Mouse (Mus musculus) central nervous system, embryonic 14 days (tissue): ENCODE measurements around the gene Zic5. TPM values are rescaled to one million over a fixed set of nuclear protein-coding genes. Genes with fewer than 3 reads are reported as not detected.

ENCODE experiments used
- polyA plus RNA-seq: library from polyadenylated mRNA; depleted of rRNA; stranded (reverse); fragments of >200 nt; gene quantifications from 2 replicates; pipeline ENCODE4 v1.2.3, GENCODE M21; 2012; rRNA removed

Zic5 gene
- polyA plus RNA-seq, result 10.6 and 13.5 TPM in 2 replicates

DNA sequence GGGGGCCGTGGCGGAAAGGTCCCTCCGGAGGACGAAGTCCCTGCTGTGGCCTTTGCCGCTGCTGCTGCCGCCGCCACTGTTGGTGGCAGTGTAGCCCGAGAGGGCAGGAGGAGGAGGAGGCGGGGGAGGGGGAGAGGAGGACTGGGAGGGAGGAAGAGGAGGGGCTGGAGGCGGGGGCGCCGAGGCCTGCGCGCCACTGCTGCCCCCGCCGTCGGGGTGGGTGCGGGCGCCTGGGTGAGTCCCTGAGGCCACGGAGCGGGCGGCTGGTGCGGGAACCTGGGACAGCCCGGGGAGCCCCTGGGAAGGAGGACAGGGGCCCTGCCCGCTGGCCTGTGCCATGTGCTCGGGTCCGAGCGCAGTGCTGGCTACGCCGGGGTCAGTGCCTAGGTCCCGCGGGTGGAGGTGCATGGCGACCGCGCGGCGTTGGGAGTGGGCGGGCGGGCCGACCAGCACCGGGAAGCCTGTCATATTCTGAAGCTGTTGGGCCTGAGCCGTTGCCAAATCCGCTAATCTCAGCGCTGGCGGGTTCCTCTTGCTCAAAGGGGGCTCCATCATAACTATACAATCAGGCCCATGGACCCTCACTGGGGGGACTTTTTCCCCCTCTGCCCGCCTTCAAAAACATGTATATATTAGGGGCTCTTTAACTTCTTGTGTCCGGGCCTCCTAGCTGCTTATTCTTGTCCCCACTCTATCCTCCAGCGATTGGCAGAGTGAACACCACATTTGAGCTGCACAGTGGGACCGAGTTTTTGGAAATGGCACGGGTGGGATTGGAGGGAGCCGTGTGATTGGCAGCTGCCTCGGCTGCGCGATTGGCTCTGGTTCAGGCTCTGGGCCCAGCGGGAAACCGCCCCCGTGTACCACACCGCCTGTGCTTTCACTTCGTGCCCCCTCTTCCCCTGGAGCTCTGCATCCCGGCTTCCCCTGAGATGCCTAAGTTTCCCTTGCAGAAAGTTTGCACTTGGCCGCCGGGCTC lies at the start of gene Zic5:
Gene Zic5, minus strand, starts transcription at position 915 of the 979 bp plus-strand sequence.

DNA sequence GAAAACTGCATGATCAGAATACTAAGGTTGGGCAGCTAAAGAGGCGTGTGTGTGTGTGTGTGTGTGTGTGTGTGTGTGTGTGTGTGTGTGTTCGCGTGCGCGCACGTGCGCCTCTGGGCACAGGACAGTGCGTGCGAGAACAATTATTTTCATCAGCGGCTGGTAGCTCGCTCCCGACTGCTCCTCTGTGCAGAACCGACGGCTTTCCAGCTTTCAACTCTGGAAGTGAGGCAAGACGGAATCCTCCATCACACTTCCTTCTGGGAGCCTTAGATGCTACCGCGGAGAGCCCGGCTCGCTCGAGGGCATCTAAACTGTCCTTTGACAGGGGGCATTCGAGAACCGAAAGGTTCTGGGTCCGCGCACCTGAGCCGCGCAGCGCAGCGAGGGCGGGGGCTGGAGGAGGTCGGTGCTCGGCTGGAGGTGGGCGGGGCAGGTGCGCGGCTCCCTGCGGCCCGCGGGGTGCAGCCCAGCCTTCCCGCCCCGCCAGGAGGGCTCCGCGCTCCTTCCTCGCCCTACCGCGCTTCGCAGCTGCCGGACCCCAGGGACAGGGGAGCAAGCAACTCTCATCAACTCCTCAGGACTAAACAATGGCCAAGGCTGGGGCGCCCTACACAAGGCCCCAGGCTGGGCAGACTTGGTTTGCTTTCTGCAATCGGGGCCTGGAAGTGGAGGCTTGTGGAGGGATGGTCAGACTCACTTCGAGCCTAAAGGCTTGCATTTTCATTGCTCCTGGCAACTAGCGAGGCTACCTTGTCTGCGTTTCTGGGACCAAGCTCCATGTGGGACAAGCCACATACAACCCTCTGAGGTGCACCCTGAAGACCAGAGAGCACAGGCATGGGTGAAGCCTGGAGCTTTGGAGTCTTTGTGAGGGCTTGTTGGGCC lies 25.2 kb upstream of the Zic5 start, which contains the start of gene Gm10837:
Gene Gm10837, plus strand, starts transcription at position 146 of the 888 bp plus-strand sequence.

DNA sequence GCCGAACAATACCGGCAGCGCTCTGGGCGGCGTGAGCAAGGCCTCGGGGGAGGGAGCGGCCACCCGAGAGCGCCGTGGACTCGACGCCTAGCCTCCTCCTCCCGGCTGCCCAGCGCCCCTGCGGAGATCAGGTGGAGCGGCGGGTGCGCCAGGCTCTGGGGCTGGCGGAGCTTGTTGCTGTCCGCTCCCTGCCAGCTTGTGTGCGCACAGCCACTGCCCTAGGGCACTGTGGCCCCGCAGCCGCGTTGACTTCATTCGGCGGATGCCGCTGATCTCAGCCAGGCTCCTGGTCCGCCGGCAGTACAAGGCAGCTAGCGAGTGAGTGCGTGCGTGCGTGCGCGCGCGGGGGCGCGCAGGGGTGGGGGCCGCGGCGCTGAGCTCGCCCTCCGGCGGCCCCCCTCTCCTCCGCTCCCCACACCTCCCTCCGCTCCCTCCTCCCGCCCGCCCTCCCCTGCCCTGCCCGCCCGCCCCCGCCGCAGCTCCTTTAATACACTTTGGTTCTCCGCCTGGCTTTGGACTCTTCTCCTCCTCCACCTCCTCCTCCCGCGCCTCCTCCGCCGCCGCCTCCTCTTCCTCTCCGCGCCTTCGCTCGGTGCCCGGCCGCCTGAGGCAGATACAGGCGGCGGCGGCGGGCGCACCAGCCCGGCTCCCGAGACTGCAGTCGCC lies 9.5 kb upstream of the Zic5 start, which contains the start of gene Zic2:
Gene Zic2, plus strand, starts transcription at position 545 of the 666 bp plus-strand sequence.

DNA sequence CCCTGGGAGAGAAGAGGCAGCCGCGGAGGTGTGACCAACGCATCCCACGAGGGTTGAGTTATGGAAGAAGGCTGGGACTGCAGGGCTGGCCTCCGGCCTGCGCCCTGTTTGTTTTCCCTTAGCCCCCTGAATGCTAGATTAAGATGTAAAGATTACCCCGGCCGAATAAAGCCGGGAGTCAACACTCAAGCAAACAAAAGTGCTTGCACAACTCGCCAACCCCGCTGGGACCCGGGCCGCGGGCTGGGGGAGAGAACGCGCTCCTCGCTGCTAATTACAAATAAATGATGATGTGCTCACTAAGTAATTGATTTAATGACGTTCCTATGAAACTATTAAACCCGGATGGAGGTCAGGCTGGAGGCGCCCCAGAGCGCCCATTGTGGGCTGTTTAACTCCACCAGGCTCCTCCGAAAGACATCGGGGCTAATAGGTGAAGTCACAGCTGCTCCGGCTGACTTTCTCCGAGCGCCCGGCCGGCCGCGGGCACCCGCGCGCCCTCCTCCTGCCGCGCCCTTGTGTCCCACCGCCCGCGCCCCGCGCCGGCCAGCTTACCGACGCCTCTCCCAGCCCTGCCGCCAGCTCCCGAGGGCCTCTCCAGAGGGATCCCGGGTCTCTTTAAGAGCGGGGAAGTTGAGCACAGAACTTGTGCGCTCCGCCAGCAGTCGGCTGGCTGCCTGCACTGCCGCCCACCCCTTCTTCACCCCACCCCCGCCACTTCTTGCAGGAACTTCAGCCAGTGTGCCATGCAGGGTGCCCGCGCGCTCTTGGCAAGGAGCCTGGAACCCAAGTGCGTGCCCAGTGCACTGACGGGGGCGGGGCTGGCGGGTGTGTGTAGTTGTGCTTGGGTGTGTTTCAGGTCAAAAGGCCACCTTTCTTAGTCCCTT lies 14.7 kb downstream of the Zic5 start, which contains the start of gene Gm5089:
Gene Gm5089, minus strand, starts transcription at position 620 of the 887 bp plus-strand sequence.

Other genes with a start within 250 kb of the Zic5 start
- 0.22 and 0.24 TPM in 2 replicates for gene Gm5089, start 14.6 kb downstream of the Zic5 start, polyA plus RNA-seq
- gene Zic2, start 9.8 kb upstream of the Zic5 start, polyA plus RNA-seq, result 47.8 and 51.2 TPM in 2 replicates
- gene Gm10837, start 24.9 kb upstream of the Zic5 start, polyA plus RNA-seq, result 0.10 and 0.13 TPM in 2 replicates
- 33.1 and 35.1 TPM in 2 replicates for gene Pcca, start 68.6 kb upstream of the Zic5 start, polyA plus RNA-seq